ENCODE assay signal across 11 mouse cellular contexts in genomic region chr15:5127487-5127886, GRCm38 (mm10).
"Had no signal": no experiment of that assay in that cellular context is flagged by ENCODE, and none has a peak within 500 bp of the region (broad histone marks: within the 10 kb centered on the region; RNA-seq: fewer than 3 reads in every experiment).

No protein-coding gene starts in this region.

- H3K9me3 ChIP-seq: intestine, embryonic 15.5 days; limb, embryonic 15.5 days; midbrain, embryonic 12.5 days had no signal

- H3K4me3 ChIP-seq: intestine, embryonic 15.5 days; limb, embryonic 15.5 days; megakaryocyte, embryonic 14.5 days; midbrain, embryonic 12.5 days had no signal

- H3K27ac ChIP-seq: intestine, embryonic 15.5 days; limb, embryonic 15.5 days; midbrain, embryonic 12.5 days had no signal

- H3K4me2 ChIP-seq: intestine, embryonic 15.5 days; limb, embryonic 15.5 days; midbrain, embryonic 12.5 days had no signal

- ATAC-seq: intestine, embryonic 15.5 days; lung, postnatal 0 days had no signal

- H3K9ac ChIP-seq: intestine, embryonic 15.5 days; limb, embryonic 15.5 days; midbrain, embryonic 12.5 days had no signal

- DNase-seq: kidney, adult 18-20 months; kidney, postnatal 10 days; lung, adult 2 months; lung, postnatal 36 days; right cerebral cortex, adult 18-20 months; right cerebral cortex, postnatal 25 days had no signal

- H3K27me3 ChIP-seq: intestine, embryonic 15.5 days; limb, embryonic 15.5 days; megakaryocyte, embryonic 14.5 days; midbrain, embryonic 12.5 days had no signal

- H3K4me1 ChIP-seq: intestine, embryonic 15.5 days; limb, embryonic 15.5 days; midbrain, embryonic 12.5 days had no signal
